Mouse (Mus musculus) G1E (cell line): ENCODE measurements around the gene Glod4. TPM values are rescaled to one million over a fixed set of nuclear protein-coding genes. Genes with fewer than 3 reads are reported as not detected.

Source experiments
- ATAC-seq: 2 replicates; pipeline ENCODE4 v1.8.0; 2016; ENCODE audit warnings: mild to moderate bottlenecking; ENCODE audit not compliant: insufficient number of reproducible peaks, poor library complexity, low FRiP score, severe bottlenecking; ENCODE audit errors: extremely low read depth
- DNase-seq: peaks from one replicate; pipeline ENCODE4 v3.0.0; 2012; ENCODE audit warnings: low spot score
- H3K27me3 ChIP-seq: 2 replicates; pipeline ENCODE4 v1.6.1; 2012; ENCODE audit warnings: mild to moderate bottlenecking, low read length, inconsistent platforms; ENCODE audit not compliant: insufficient read depth
- H3K36me3 ChIP-seq: replicated peaks from 2 replicates; pipeline ENCODE3; 2012; ENCODE audit warnings: mild to moderate bottlenecking, inconsistent platforms
- H3K4me1 ChIP-seq: 2 replicates; pipeline ENCODE4 v1.6.1; 2012; ENCODE audit warnings: low read depth, low read length, inconsistent platforms, mixed read lengths; ENCODE audit not compliant: insufficient read depth
- H3K4me3 ChIP-seq: 2 replicates; pipeline ENCODE4 v1.5.1; 2012; ENCODE audit warnings: low read depth, mild to moderate bottlenecking, inconsistent platforms, low read length, moderate library complexity, mixed read lengths
- H3K9me3 ChIP-seq: replicated peaks from 2 replicates; pipeline ENCODE4 v1.6.1; 2012; ENCODE audit warnings: inconsistent platforms
- CTCF ChIP-seq: IDR thresholded peaks from 2 replicates; pipeline ENCODE4 v1.5.1; 2012; ENCODE audit warnings: low read depth, low read length, inconsistent platforms, mixed read lengths
- GATA1 ChIP-seq: IDR thresholded peaks from 2 replicates; pipeline ENCODE4 v1.6.1; 2012; ENCODE audit warnings: borderline replicate concordance, low read length, inconsistent platforms, mixed read lengths
- GATA2 ChIP-seq: IDR thresholded peaks from 2 replicates; pipeline ENCODE4 v1.6.1; 2012; ENCODE audit warnings: low read depth, low read length, inconsistent platforms, borderline replicate concordance
- POLR2AphosphoS5 ChIP-seq: IDR thresholded peaks from 2 replicates; pipeline ENCODE4 v1.6.1; 2012; ENCODE audit warnings: low read depth, low read length, inconsistent platforms; ENCODE audit not compliant: insufficient replicate concordance
- TAL1 ChIP-seq: conservative IDR thresholded peaks from 2 replicates; pipeline ENCODE4 v1.6.1; 2012; ENCODE audit warnings: low read depth, low read length, inconsistent platforms, mixed read lengths
- polyA plus RNA-seq: library from polyadenylated mRNA; stranded (reverse); fragments of >175 nt; gene quantifications from 2 replicates; pipeline ENCODE4 v1.2.3, GENCODE M21; 2012
- total RNA-seq, 2 experiments: library from RNA; stranded (forward) in 1 of 2; stranded (reverse) in 1 of 2; fragments of 200-1000 nt in 1 of 2; fragments of >200 nt in 1 of 2; fragmentation: Nextera tagmentation in 1 of 2; gene quantifications; 2 replicates each; pipeline ENCODE4 v1.2.3; 2014 to 2017

Glod4 gene
- total and polyA plus RNA-seq, 3 experiments: 5.8 to 168 (median 61.4) TPM

GRCm38 (mm10) chr11:76168976-76169375 lies 74.5 kb downstream of the Glod4 start:
- ATAC-seq (no peak), DNase-seq (no peak)
- no peak for TF ChIP-seq TAL1
- Histone ChIP-seq H3K27me3 (no peaks in the 10 kb centered on the region), H3K4me3 (no peak overlapping the region), H3K36me3 (peaks cover 60% of the 10 kb centered on the region), H3K4me1 (peaks cover 3% of the 10 kb centered on the region; the same call in 1 of the 2 replicates), H3K9me3 (no peaks in the 10 kb centered on the region)

- TF ChIP-seq TAL1 (no peak), GATA1 (no peak), CTCF (peak; percentile 44), GATA2 (no peak)
- no peaks in the 10 kb centered on the region for H3K9me3 ChIP-seq
- DNase-seq (peak; percentile 27), ATAC-seq (no peak)
- H3K4me3 ChIP-seq: no peak overlapping the region
- H3K27me3 ChIP-seq: no peaks in the 10 kb centered on the region
- H3K4me1 ChIP-seq: peaks cover 3% of the 10 kb centered on the region; the same call in 1 of the 2 replicates
- H3K36me3 ChIP-seq: peaks cover 57% of the 10 kb centered on the region
These were observed 76.3 kb downstream of the Glod4 start for GRCm38 (mm10) chr11:76167079-76167765.

- Histone ChIP-seq H3K4me3 (no peak overlapping the region), H3K36me3 (peaks cover 53% of the 10 kb centered on the region), H3K9me3 (no peaks in the 10 kb centered on the region), H3K4me1 (peaks cover 3% of the 10 kb centered on the region; the same call in 1 of the 2 replicates), H3K27me3 (no peaks in the 10 kb centered on the region)
- no peak for DNase-seq
- no peak for ATAC-seq
- TF ChIP-seq POLR2AphosphoS5: no peak
- no peak for TF ChIP-seq GATA1
- no peak for TF ChIP-seq CTCF
- no peak for TF ChIP-seq TAL1
- no peak for TF ChIP-seq GATA2
These were observed 76.9 kb downstream of the Glod4 start for GRCm38 (mm10) chr11:76166657-76167056.

GRCm38 (mm10) chr11:76160251-76160650 lies 83.3 kb downstream of the Glod4 start:
- H3K9me3 ChIP-seq: no peaks in the 10 kb centered on the region
- H3K4me1 ChIP-seq: no peaks in the 10 kb centered on the region
- no peak overlapping the region for H3K4me3 ChIP-seq
- no peak for TF ChIP-seq TAL1
- no peak for TF ChIP-seq GATA1
- no peak for TF ChIP-seq CTCF
- TF ChIP-seq POLR2AphosphoS5: no peak
- no peak for TF ChIP-seq GATA2
- no peaks in the 10 kb centered on the region for H3K27me3 ChIP-seq
- peaks cover 65% of the 10 kb centered on the region for H3K36me3 ChIP-seq
- ATAC-seq: no peak
- DNase-seq: no peak

GRCm38 (mm10) chr11:76158375-76158774 lies 85.2 kb downstream of the Glod4 start:
- Histone ChIP-seq H3K4me1 (0 out of 2 replicates have a peak, but pooled peaks cover under 1% of the 10 kb centered on the region), H3K27me3 (no peaks in the 10 kb centered on the region), H3K9me3 (no peaks in the 10 kb centered on the region), H3K36me3 (peaks cover 70% of the 10 kb centered on the region), H3K4me3 (no peak overlapping the region)
- TF ChIP-seq TAL1: no peak
- TF ChIP-seq GATA2: no peak
- TF ChIP-seq GATA1: no peak
- TF ChIP-seq POLR2AphosphoS5: no peak
- no peak for TF ChIP-seq CTCF
- ATAC-seq: no peak
- no peak for DNase-seq

GRCm38 (mm10) chr11:76154861-76155260 lies 88.7 kb downstream of the Glod4 start:
- DNase-seq: no peak
- peaks cover 60% of the 10 kb centered on the region for H3K36me3 ChIP-seq

More at GRCm38 (mm10) chr11:76154861-76155260, 88.7 kb downstream of the Glod4 start:
- Histone ChIP-seq H3K9me3 (no peaks in the 10 kb centered on the region), H3K4me1 (0 out of 2 replicates have a peak, but pooled peaks cover 5% of the 10 kb centered on the region), H3K27me3 (no peaks in the 10 kb centered on the region), H3K4me3 (no peak overlapping the region)
- no peak for TF ChIP-seq CTCF
- no peak for TF ChIP-seq POLR2AphosphoS5
- no peak for TF ChIP-seq GATA1
- no peak for TF ChIP-seq TAL1
- no peak for TF ChIP-seq GATA2
- no peak for ATAC-seq
